Mouse (Mus musculus) spleen, adult 18-20 months (tissue): ENCODE results near the gene Mgll.

Source experiments
- DNase-seq, 2 experiments: peaks; one replicate each; pipeline ENCODE4 v3.0.0; 2022; ENCODE audit warnings: mixed read lengths in 2 of 2

Mgll gene

DNA sequence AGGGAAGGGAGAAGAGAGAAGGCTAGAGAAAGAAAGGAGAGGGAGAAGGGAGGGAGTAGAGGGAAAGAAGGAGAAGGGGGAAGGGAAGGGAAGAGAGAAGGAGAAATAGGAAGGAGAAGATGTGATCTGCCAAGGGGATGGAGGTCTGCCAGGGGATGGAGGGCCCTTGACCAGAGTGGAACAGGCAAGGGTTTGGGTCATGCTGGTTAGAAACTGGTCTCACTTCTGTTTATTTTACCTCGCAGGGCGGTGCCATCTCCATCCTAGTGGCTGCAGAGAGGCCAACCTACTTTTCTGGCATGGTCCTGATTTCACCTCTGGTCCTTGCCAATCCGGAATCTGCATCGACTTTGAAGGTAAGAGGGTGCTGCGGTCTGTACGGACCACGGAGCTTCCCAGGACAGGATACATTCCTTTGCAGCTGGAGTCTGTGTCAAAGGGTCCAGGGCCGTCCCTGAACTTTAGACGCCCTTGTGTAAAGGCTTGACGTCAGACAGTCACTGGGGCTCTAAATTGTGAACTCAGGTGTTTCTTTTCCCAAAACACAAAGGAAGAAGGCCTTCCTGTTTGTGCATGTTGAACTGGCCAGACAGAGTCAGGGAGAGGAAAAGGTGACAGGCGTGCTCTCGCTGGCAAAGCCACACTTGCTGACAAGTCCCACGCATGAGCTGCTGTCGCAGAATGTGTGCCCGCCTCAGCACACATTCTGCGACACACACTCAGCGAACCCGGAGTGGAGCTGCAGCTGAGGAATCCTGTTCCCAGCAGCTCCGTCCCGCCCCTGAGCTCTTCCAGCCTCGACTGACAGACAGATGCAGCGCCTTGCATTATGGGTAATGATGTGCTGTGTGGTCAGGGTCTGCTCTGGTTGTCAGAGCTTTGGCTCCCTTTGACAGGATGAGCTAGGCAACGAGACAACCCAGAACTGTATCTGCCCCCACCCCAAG lies 85.2 kb downstream of the Mgll start:
- DNase-seq = no peak

DNA sequence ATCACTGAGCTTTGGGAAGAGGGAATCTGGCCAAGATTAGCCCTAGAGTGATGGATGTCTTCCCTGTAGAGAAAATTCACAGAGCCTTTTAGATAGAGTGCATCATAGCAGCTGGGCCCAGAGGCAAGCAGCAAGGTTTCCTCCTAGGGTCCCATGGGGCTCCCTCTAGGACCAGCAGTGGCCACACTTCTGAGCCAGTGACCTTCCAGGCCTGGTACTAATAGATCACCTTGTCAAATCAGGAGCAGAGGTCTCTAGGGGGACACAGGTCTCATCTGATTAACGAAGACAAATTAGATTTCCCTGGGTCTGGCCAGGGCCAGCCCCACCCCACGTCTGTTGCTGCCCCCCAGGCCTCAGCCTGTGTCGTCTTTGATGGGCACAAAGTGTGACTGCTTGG lies 86.1 kb downstream of the Mgll start:
- no peak for DNase-seq

- DNase-seq = no peak
Observed at GRCm38 (mm10) chr6:88811396-88811795, 87.2 kb downstream of the Mgll start.

- DNase-seq = no peak
Observed at GRCm38 (mm10) chr6:88811880-88812400, 87.7 kb downstream of the Mgll start.

DNA sequence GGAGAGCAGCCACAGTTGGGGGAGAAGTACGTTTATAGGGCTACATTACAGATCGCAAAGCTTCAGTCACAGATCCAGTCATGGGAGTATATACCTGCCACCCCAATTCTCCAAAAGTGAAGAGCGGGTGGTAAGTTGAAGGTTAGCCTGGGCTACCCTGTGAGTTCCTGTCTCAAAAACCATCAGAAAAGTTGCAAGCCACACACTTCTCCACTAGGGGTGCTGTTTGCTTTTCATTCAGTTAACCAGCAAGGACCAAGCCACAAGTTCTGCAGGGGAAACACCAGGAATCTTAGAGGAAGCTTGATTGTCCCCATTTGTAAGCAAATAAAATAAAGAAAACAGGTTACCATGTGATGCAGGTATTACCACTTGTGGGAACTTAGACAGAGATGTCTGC lies 88.7 kb downstream of the Mgll start:
- DNase-seq = peak in 1 of 2 experiments; percentile 42

- no peak for DNase-seq
Observed at GRCm38 (mm10) chr6:88813832-88814231, 89.6 kb downstream of the Mgll start.

DNA sequence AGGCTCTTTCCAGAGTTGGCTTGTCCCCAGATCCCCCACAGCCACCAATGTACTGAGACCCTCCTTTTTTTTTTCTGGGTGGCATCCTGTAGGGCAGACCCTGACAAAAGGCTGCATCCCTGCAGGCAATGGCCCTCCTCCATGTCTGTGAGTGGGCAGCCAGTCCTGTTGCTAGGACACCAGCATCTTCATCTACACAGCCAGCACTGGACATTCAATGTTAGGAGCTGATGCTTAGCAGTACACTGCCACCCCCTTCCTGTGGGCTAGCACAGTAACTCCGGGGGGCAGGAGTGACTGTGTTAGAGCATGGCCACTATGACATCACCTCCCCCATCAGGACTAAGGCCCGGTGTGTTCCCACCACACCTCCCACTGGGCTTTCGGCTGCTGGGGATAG lies 90.8 kb downstream of the Mgll start:
- DNase-seq = no peak

DNA sequence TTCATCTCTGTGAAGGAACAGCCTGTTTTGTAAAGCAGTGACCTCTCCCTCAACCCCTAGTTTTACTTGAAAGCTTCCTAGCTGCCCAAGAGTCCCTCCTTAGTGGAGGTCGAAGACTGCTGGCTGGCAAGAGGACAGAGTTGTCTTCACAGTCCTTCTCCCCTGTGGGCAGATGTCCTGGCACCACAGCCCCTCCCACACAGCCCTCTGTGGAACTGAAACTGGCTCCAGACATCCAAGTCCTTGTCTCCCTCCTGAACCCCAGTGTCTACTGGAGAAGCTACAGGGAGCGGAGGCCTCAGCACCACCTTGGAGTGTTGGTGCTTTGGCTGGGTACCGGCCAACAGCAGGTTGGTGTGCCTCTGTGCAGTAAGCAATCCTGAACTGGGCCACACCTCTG lies 91.3 kb downstream of the Mgll start:
- DNase-seq = no peak

DNA sequence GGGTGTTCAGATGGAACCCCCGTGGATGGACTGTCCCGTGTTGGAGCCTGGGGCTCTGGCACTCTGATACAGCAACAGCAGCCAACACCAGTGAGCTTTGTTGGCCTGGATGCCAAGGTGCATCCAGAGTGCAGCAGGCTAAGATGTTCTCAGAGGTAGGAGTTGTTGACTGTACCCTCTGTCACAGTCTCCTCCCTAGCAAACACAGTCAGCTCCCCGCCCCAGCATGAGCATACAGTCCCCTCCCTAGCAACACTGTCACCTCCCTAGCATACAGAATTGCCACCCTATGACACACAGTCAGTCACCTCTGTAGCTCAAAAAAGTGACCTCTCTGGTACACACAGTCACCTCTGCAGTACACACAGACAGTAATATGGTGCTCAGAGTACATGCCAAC lies 92.7 kb downstream of the Mgll start:
- no peak for DNase-seq

DNA sequence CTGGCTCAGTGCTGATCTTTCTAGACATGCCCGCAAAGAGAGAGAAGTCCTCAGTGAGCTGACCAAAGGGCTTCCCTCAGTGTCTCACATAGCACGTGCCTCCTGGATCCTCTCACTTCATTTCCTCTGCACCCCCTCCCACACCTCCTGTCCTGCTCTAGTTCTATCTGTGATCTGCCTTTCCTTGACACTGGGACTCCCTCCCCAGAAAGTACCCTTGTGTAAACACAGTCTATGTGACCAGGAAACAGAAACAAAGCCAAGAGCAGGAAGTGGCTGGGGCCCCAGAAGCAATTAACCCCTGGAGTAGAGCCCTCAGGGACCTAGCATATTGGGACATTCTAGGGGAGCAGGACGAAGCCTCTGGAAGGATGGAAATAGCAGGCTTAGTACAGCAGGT lies 96.6 kb downstream of the Mgll start:
- DNase-seq = no peak

DNA sequence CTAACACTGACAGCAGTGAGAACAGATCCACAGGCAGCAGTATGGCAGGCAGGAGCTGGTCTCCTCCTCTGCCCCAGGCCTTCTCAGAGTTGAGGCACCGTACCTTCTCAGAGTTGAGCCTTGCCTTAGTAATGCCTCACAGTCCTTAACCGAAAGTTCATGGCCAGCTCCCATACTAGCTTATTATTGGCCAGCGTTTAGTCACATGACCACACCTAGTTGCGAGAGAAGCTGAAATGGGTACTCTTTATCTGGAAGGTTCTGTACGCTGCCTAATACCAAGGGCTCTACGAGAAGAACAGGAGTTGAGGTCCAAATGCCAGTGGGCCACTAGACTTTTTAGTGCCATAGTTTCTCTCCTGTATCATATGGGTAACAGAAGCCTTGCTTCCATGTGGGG lies 97.1 kb downstream of the Mgll start:
- DNase-seq = no peak

- DNase-seq = no peak
Observed at GRCm38 (mm10) chr6:88821901-88822300, 97.7 kb downstream of the Mgll start.

GRCm38 (mm10) chr6:88824183-88824582 lies 100.0 kb downstream of the Mgll start:
- no peak for DNase-seq

- no peak for DNase-seq
Observed at GRCm38 (mm10) chr6:88826088-88826487, 101.9 kb downstream of the Mgll start.

GRCm38 (mm10) chr6:88826545-88826944 lies 102.3 kb downstream of the Mgll start:
- DNase-seq = no peak

- DNase-seq = no peak
Observed at GRCm38 (mm10) chr6:88826965-88827364, 102.8 kb downstream of the Mgll start.

DNA sequence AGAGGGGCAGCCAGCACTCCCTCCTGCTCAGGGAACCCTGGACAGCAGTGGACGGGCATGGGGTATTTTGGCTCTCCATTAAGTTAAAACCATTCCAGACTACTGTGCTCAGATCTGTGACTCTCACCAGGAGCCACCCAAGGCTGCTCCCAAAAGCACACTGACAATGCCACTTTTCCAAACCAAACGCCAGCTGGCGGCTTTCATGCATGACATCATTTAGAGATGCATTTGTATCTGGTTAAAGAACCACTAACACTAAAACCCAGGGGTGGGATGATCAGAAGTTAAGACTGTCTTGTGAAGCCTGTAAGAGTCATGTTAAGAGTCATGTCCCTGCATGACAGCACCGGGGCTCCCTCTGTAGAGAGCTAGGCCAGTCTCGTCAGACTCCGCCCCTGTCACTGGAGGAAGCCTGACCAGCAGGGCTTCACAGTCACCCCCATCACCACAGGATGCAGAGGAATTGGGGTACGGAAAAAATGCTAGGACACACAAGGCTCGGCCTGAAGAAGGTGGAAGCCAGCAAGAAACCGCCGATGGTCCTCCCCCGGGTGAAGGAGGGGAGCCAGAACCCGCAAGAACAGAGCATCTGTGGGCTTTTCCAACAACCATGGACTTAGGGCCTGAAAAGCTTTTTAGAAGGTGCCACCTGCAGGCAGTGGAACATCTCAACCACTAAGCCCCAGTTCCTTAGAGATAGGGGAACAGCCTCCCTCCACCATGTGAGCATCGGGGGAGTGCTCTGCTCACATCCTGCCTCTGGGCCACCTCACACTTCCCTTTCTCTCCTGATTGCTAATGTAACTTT lies 103.4 kb downstream of the Mgll start:
- DNase-seq = no peak

DNA sequence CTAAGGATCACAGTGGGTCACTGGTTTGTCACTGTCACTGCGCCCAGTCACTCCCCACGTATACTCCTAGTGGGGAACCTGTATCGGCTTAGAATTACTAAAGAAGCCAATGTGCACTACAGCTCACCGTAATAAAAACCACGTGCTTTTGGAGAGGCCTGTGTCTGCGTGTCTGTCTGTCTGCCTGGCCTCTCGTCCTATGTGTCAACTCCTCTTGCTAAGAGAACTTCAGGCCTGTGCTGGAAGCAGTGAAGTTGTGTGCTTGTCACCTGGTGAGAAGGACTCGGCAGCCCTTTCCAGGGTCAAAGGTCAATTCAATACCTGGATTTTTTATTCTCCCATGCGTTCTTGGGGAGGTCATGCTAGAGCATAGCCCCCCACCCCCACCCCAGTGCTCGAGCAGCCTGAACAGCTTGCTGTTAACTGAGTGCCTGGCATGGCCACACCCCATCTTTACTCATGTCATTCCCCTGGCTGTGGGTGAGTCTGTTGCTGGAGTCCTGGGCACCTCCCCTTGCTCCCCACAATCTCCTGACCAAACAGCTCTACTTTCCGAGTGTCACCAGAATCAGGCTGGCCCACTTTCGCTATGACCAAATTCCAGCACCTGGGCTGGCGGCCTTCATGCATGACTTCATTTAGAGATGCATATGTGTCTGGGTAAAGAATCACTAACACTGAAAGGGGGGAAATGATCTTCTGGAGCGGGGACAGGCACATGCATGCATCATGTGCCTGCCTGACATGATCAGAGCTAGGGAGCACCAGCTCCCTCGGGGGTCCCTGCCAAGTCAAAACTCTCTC lies 104.2 kb downstream of the Mgll start:
- DNase-seq = no peak

DNA sequence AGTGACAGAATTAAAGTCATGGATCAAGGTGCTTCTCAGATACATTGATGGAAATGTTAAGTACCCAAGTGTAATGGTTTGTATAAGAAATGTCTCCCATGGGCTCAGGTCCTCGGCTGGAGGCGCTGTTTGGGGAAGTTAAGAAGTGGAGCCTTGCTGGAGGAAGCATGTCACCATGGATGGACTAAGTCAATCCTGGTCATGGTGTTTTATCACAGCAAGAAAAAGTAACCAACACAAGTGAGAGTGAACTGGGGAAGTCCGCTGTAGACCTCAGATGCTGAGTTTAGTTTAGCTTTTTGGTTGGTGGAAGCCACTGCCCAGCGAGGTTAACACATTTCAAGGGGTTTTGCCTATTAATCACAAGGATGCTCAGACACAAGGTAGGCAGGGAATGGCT lies 105.4 kb downstream of the Mgll start:
- DNase-seq = no peak

- no peak for DNase-seq
Observed at GRCm38 (mm10) chr6:88830112-88830702, 106.0 kb downstream of the Mgll start.

- DNase-seq = peak in 1 of 2 experiments; percentile 56
Observed at GRCm38 (mm10) chr6:88831456-88831855, 107.2 kb downstream of the Mgll start.

GRCm38 (mm10) chr6:88832663-88833062 lies 108.5 kb downstream of the Mgll start:
- DNase-seq = no peak
